Mouse (Mus musculus) liver, adult (tissue): ENCODE data around the gene Mageb2.
"Not testable (repeated sequence)": the region's sequence is repeated elsewhere in the genome, so short reads cannot be mapped to it uniquely, and the experiment has no call there.

ENCODE experiments used
- GATA4 ChIP-seq: IDR thresholded peaks from 2 replicates; pipeline ENCODE4 v1.6.1; 2014; ENCODE audit warnings: mild to moderate bottlenecking, low read length; ENCODE audit not compliant: insufficient replicate concordance

The Mageb2 gene

GRCm38 (mm10) chrX:91331390-91331789 lies at the start of gene Mageb2:
Mageb2 (plus strand) TSS chrX:91331690.
- TF ChIP-seq GATA4, result not testable (repeated sequence)
